Mouse (Mus musculus) telencephalon, adult 2 months (tissue): Measurements from ENCODE around the gene Gcn1l1.

Experiments
- DNase-seq: peaks from one replicate; pipeline ENCODE4 v3.0.0-alpha.2; 2011; ENCODE audit warnings: low read depth, low spot score

Gcn1l1 gene

DNA sequence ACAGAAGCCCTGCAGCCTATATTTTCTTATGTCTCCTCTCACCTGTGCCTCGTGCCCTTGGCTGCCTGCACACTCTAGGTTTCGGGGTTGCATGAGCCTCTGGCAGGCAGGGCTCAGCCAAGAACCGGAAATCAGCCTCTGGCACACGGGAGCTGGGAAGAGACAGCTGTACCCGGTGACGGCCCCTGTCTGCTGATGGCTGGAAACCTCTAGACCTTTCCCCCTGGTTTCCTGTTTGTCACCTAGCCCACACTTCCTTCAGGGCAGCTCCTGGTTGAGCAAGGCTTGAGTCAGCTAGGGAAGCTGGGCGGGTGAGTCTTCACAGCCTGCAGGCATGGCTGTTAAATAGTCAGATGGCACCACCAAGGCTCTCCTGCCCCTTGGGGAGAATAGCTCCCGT, 30.2 kb upstream of the Gcn1l1 start:
- no peak for DNase-seq

DNA sequence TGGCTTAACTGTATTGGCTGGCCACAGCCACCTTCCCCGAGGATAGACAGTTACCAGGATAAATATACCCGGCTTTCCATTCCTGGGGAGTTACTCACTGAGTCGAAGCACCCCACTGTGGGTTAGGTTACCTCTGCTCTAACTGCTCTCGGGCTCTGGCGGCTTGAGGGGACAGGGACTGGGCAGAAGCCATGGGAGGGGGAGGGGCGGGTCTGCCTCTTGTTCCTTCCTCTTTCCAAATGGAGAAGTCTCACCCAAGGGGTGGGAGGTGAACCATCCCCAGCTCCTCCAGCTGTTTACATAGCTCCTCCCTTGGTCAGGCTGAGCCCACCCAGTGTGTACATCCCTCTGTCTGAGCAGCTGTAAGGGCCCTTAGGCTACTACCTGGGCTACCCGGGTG, 29.4 kb upstream of the Gcn1l1 start:
- DNase-seq: no peak

DNA sequence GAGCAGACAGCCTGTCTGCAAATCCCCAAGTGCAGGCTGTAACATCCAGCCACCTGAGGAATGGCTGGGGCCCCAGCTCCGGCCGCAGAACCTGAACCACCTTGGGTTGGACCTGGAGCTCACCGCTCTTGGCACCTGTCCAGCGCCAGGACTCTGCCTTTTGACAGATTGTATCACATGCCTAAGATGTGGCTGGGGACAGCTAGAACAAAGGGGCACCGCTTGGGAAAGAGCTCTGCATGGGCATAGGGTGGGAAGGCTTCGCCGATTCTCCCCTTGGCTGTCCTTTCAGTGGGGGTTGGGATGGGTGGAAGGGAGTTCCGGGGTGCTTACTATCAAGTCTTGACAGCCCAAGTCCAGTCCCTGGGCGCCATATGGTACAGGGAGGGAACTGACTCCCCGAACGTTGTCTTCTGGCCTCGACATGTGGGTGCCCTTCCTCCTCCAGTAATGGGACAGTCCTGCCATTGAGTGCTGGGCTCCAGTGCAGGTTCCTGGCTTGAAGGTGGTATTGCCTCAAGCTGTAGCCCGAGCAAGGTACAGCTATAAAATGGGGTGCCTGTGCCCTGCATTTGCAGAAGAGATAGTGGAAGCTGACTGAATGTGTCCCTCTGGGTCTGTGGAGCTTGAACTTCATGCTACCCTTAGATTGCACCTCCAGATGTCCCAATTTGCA, 26.9 kb upstream of the Gcn1l1 start:
- no peak for DNase-seq

DNA sequence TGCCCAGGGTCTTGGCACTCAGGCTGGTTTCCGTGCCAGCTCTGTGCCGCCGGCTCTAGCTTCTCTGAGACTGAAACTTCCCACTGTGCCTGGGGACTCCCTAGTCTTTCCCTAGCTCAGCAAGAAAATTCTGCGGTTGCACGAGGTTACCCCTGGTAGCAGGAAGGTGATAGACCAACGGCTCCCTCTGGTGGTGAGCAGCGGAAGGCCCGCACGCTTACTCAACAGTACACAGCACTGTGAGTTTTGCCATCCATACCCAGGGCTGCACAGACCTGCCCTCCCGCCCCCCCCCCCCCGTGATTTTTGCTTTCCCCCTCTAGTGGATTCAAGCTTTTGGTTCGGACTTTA, 26.4 kb upstream of the Gcn1l1 start:
- DNase-seq: no peak

DNA sequence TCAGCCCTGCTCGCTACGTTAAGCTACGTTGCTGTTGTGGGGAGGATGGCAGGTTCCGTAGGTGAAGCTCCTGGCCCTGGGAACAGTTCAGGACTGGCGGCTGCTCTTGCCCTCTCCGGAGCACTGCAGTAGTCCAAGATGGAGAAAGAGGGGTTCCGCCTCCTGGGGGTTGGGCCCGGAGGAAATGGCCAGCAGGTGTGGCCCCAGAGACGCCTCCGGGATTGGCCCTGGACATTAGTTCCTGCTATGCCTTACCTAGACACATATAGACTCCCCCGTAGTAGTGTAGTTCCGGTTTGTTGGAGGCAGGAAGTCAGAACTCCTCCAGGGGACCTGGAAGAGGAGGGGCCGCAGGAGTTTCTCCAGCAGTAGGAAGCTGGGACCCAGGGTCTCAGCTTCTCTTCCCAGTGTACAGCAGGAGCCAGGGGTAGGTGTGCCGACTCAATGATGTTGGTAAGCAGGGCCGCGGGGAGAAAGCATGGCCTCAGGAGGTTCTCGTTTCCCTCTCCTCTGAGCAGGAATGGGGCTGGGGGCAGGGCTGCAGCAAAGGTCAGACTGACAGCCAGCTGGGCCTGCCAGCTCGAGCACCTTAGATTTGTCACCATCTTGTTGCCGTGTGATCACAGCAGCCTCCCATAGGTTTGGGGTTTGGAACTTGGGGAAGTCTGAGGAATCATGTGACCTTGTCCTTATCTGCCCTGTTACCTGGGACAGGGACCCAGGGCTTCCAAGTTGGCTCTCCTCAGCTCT, 22.2 kb upstream of the Gcn1l1 start:
- DNase-seq: no peak

DNA sequence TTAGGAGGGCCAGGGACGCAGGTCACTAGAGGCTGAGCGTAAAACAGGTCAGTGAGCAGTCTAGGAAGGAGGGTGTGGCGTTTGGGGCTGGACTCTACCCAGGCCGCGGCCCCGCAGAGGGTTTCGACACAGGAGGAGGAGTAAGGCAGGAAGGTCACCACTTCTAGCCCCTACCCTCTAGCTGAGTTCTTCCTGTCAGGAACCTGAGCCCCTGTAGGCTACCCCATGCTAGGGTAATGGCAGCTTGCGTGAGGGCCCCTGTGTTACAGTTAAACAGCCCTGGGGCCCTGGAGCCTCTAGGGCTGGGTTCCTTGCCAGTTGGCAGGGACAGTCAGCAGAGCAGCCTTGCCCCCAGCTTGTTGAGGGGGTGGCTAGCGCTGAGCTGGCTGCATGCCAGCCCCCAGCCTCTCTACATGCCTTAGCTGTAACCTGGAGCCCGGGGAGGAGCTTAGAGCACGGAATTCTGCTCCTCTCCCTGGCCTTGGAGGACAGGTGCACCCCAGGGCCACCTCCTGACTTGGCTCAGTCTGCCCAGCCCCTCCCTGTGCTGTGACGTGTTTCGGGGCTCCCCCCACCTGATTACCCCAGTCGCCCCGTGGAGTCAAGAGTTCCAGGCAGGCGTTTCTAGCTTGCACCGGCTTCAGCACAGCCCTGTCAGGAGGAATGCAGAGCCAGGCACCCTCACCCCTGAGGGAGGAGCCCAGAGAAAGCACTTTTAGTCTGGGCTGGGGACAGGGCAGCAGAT, 21.4 kb upstream of the Gcn1l1 start:
- DNase-seq: no peak

DNA sequence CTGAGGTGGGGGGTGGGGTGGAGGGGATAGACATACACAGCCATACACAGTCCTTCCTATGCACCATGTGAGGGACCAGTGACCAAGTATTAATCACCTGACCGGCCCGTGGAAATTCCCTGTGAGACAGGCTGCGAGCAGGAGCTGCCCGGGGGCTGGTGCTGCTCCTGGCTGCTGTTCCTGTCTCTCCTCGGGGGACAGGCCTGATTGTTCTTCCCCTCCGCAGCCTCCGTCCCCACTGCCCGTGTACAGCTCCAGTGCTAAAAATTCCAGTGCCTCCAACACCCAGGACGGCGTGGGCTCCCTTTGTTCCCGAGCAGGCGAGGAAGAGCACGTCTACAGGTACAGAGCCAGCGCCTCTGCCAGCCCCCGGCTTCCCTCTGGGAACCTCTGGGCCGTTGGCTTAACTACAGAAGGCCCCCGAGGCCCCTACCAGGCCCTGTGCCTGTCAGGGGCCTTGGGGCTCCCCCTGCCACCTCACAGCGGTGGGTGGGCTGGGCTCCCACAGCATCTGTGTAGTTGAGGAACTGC, 20.3 kb upstream of the Gcn1l1 start:
- no peak for DNase-seq

DNA sequence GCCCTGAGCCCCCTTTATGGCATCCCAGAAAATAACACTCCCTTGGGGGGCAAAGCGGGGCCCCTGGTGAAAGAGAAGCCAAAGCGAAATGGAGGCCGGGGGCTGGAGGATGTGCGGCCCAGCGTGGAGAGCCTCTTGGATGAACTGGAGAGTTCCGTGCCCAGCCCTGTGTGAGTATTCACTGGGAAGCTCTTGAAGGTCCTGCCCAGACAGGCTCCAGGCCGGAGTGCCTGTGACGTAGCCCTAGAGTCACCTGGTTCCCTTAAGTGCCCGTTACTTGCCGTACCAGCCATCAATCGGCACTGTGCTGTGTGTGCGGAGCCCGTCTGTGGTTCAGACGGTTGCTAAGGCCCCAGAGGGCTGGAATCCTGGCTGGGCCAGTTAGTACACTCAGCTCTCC, 19.4 kb upstream of the Gcn1l1 start:
- DNase-seq: no peak

DNA sequence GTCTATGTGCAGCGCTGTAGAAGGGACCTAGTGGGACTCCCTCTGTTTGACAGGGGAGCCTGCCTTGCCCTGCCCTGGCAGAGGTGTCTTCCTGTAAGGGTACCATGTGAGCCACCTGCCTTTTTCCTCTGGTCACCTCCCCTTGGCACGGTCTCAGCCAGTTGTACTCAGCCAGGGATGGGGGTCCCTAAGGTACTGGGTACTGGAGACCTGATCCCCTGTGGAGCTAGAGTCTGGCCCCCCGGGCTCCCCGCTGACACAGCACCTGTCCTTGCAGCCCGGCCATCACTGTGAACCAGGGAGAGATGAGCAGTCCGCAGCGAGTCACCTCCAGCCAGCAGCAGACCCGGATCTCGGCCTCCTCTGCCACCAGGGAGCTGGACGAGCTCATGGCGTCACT, 18.5 kb upstream of the Gcn1l1 start:
- DNase-seq: no peak

DNA sequence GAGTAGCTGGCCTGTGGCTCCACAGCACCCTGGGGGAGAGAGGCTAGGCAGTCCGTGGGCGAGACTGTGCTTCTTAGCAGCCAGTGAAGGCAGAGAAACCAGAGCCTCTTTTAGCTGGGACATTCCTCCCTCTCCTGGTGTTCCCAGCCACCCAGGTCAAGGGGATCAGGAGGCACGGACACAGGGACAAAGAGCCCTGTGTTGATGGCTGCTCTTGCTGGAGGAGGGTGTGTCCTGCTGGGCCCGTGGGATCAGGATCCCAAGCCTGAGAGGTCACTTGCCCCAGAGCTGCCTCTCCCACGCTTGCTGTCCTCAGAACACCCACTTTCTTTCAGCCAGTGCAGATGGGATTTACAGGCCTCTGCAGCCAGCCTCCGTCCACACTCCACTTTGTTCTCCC, 18.0 kb upstream of the Gcn1l1 start:
- DNase-seq: no peak

DNA sequence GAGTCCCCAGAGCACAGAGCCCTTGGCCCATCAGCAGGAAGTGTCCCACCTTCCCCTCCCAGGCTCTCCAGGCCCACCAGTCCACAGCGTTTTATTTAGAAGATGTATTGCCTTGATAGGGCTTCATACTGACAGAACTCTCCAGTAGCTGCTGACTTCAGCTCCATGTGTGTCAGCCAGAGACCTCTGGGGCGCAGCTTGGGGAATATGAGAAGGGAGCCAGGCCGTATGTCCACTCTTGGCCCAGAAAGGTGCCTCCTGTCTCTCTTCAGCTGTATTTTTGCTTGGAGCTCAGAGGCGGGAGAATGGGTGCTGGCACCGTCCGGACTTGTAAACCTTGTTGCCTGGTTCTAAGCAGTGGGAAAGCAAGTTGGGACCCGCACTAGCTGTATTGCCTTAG, 17.6 kb upstream of the Gcn1l1 start:
- DNase-seq: no peak

DNA sequence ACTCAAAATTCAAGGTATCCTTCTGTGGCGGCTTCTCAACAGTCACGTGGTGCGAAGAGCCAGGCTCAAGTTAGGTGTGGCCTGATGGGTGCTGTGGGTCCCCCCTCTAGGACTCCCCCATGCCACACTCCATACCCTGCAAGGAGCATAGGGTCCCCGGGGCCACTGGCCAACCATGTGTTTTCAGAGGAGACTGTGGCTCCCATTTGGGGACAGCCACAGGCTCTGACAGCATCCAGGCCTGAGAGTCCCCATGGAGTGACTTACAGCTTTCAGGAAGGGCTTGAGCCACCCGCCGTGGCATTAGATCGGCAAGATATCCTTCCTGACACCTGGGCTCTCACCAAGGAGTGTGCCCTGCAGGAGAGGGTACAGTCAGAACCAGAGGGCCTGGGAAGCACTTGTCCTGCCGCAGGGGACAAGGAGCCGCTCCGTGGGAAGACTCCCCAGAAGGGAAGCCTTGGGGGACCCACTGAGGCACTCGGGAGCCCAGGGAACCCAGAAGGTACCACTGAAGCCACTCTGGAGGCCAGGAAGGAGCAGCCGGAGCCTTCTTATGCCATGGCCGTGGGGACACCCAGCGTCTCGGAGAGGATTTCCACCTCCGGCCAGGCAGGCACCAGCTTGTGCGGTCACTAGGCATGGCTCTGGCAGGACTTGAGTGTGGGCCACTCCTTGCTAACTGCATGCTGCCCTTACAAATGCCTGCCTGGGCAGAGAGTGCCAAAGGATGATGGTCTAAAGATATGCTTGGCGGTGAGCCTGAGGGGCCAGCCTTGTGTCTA, 16.4 kb upstream of the Gcn1l1 start:
- DNase-seq: no peak

DNA sequence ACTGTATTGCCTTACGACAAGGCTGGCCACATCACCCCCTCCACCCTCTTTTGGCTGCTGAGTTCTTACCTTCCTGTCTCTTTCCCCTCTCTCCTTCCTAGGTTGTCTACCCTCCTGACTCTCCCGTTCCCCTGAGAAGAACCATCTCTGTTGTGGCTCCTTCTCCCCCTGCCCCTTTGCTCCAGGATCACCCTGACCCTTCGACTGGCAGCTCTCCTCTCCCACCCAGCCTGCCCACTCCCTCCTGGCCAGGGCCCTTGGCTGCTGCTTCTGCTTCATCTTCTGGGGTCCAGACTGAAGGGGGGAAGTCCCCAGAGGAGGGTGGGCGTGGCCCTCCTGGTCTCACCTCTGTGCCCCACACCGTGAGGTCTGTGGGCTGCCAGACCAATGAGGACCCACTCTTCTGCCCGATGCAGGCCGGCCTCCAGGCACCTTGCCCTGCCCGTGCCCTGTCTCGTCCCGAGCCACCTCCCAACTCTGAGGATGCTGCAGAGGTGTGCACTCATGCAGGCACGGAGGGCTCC, 14.5 kb upstream of the Gcn1l1 start:
- no peak for DNase-seq

DNA sequence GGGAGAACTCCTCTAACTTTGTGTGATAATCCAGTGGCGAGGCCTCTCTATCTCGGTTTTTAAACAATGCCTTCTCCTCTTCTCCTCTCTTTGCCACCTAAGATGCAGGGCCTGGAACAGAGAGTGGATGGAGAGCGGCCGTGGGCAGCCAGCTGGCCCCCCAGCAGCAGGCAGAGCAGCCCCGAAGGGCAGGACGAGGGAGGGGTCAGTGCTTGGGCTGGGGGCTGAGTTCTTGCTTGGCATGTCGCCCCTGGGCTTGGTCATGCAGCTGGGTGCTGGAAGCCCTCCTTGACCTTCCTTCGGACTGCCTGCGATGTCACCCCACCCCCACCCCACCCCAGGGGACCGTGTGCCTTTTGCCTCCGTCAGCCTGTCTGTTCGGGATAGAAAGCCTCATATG, 13.7 kb upstream of the Gcn1l1 start:
- no peak for DNase-seq

DNA sequence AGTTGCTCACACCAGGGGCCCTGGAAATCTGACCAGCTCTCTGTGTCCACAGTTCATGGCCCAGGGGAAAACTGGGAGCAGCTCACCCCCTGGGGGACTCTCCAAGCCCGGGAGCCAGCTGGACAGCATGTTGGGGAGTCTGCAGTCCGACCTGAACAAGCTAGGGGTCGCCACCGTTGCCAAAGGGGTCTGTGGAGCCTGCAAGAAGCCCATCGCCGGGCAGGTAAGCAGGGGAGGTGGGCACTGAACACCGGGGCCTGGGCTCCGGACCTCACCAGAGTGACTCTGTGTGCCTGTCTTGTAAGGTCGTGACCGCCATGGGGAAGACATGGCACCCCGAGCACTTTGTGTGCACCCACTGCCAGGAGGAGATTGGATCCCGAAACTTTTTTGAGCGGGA, 13.3 kb upstream of the Gcn1l1 start:
- no peak for DNase-seq

DNA sequence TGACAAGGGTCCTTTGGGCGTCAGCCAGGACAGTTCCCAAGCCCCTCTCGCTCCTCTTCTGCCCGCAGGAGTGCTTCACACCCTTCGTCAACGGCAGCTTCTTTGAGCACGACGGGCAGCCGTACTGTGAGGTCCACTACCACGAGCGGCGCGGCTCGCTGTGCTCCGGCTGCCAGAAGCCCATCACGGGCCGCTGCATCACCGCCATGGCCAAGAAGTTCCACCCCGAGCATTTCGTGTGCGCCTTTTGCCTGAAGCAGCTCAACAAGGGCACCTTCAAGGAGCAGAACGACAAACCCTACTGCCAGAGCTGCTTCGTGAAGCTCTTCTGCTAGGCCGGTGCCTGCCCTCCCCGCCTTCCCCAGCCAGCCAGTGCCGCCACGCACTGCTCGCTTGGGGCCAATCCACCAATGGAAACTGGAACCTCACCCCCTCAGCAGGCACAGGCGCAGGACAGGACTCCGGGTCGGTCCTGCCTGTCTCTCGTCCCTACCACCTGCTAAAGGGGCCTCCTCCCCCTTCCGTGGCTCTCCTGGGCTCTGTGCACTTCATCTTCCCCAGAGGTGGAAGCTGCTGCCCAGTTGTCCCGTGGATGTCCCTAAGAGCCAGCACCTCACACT, 11.1 kb upstream of the Gcn1l1 start:
- no peak for DNase-seq

DNA sequence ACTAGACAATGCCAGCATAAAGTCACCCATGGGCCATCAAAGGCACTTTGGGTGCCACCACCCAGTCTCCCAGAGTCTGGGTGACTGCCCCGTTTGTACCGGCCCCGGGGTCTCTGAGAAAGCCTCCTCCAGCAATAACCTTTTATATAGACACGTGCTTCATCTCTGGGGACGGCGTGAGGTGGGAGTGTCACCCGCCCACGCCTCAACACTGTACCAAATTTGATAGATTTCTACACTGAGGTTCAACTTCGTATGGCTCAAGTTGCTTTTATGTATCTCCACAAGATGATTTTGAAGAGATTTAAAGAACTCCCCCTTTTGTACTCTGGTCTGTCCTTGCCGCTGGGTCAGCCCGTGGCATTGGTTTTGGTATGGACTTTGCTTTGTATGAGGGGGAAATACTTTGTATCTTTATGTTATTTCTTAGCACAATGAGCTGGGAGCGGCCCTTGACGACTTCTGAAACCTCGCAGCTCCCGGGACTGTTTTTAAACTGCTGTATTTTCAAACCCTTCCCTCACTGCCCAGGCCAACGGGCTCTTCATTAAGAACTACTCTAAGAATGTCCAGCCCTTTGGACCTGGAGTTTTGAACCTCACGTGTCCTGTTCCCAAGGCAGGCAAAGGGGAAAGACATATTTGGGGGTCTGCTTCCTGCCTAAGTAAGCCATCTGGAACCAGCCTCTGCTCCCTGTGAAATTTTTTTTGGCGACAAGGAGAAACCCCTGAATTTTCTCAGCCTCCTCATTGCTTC, 10.3 kb upstream of the Gcn1l1 start:
- no peak for DNase-seq

DNA sequence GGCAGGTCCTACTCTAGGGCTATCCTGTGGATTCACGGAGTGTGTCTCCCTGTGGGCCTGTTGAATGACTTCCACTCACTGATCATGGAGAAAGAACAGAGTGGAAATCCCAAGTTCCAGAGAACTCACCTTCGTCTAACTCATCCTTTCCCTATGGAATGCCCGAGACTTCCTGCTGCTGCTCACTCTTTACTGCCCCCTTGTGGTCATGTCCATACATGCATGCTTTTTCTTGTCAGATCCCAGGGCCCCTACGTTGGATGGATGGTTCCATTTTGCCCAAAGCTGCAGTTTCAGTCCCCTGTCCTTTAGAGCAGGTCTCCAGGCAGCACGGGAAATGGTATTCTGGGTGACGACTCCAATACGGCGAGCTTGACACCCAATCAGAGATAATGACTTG, 8.8 kb upstream of the Gcn1l1 start:
- peak; percentile 43 for DNase-seq

DNA sequence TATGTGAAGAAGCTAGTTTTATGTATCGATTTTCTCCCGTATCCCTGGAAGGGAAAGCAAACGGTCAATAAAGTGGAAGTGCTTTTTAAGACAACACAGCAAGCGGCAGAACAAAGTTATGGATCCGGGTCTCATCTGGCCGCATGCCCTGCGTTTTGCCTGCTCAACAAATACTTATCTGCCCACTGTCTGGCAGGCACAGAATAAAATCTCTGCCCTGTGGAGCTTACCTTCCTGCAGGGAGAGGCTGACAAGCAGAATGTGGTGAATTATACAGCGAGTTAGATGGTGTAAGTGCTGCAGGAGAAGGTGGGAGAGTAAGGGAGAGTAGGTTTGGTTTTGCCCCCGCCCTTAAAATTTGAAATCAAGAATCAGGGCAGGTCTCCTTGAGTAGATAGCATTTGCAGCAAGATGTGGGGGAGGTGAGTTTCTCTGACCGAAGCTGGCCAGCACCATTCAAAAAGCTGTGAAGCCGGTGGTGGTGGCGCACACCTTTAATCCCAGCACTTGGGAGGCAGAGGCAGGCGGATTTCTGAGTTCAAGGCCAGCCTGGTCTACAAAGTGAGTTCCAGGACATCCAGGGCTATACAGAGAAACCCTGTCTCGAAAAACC, 6.8 kb upstream of the Gcn1l1 start:
- DNase-seq: no peak
